In genomic region chr11:107529320-107529719, GRCm38 (mm10) we compare ENCODE assay signal across 9 mouse cellular contexts. TPM values are rescaled to one million over a fixed set of nuclear protein-coding genes. Genes with fewer than 3 reads are reported as not detected.
DNase-seq lines count a peak whose midpoint lies in the region; ATAC-seq and TF ChIP-seq lines count a peak whose summit lies in the region.
"Had no signal": no experiment of that assay in that cellular context is flagged by ENCODE, and none has a peak within 500 bp of the region (broad histone marks: within the 10 kb centered on the region; RNA-seq: fewer than 3 reads in every experiment).

No protein-coding gene starts in this region.

- H3K27me3 ChIP-seq in hindbrain, postnatal 0 days (ENCODE audit: insufficient read depth, low read length): no peaks in the 10 kb centered on the region
- H3K27me3 ChIP-seq in hindbrain, embryonic 16.5 days (replicated peaks; ENCODE audit: control insufficient read depth, insufficient read depth, low read length): no peaks in the 10 kb centered on the region
- no peaks in the 10 kb centered on the region for H3K27me3 ChIP-seq in liver, embryonic 16.5 days (ENCODE audit: control insufficient read depth, insufficient read depth, low read depth, low read length)
- H3K27me3 ChIP-seq: Patski had no signal

- no peak for ATAC-seq in hindbrain, postnatal 0 days
- ATAC-seq in hindbrain, embryonic 16.5 days: no peak
- ATAC-seq in liver, embryonic 16.5 days (ENCODE audit: low read depth): peak; percentile 59; the same call in 1 of the 2 replicates
- ATAC-seq: Patski had no signal

- no peak overlapping the region for H3K4me3 ChIP-seq in hindbrain, postnatal 0 days (ENCODE audit: low read length)
- H3K4me3 ChIP-seq in hindbrain, embryonic 16.5 days (ENCODE audit: low read length): no peak overlapping the region
- no peak overlapping the region for H3K4me3 ChIP-seq in brown adipose tissue, adult 24 weeks (ENCODE audit: insufficient read depth, low read depth, low read length)
- no peak overlapping the region for H3K4me3 ChIP-seq in liver, embryonic 16.5 days (ENCODE audit: low read depth, low read length)

- no peaks in the 10 kb centered on the region for H3K36me3 ChIP-seq in hindbrain, postnatal 0 days (ENCODE audit: insufficient read depth, low read length)
- no peaks in the 10 kb centered on the region for H3K36me3 ChIP-seq in hindbrain, embryonic 16.5 days (ENCODE audit: control insufficient read depth, insufficient read depth, low read length)
- no peaks in the 10 kb centered on the region for H3K36me3 ChIP-seq in liver, embryonic 16.5 days (ENCODE audit: control insufficient read depth, insufficient read depth)

- peak; percentile 21; the same call in 1 of the 2 replicates for TF ChIP-seq CTCF in hindbrain, postnatal 0 days (IDR thresholded peaks at IDR 0.05; ENCODE audit: low read depth)

- peak; percentile 23 for DNase-seq in hindbrain, postnatal 0 days (ENCODE audit: low spot score)
- DNase-seq in induced T-regulatory cell, adult 2 months (ENCODE audit: low read depth): peak; percentile 78
- peak; percentile 62 for DNase-seq in yolk sac, embryonic 10.5 days (ENCODE audit: low spot score)
- DNase-seq in layer of hippocampus, adult 9-11 months: no peak
- no peak for DNase-seq in cerebellum, postnatal 25 days

- no peaks in the 10 kb centered on the region for H3K4me1 ChIP-seq in hindbrain, postnatal 0 days (ENCODE audit: insufficient read depth, low read length)
- H3K4me1 ChIP-seq in hindbrain, embryonic 16.5 days (ENCODE audit: control insufficient read depth, insufficient read depth, low read depth, low read length): no peaks in the 10 kb centered on the region
- no peaks in the 10 kb centered on the region for H3K4me1 ChIP-seq in brown adipose tissue, adult 24 weeks (ENCODE audit: control insufficient read depth, insufficient read depth, insufficient read length, low read length)
- peaks cover 4% of the 10 kb centered on the region for H3K4me1 ChIP-seq in liver, embryonic 16.5 days (ENCODE audit: control insufficient read depth, low read depth, low read length)

- 42% methylated on average over 8 of the region's 8 CpGs for WGBS in hindbrain, postnatal 0 days
- WGBS in hindbrain, embryonic 16.5 days: 37% methylated on average over 8 of the region's 8 CpGs
- WGBS in liver, embryonic 16.5 days (ENCODE audit: insufficient replicate concordance): 8% methylated on average over 8 of the region's 8 CpGs

- H3K9ac ChIP-seq in hindbrain, postnatal 0 days (replicated peaks; ENCODE audit: low read length): no peak overlapping the region
- H3K9ac ChIP-seq in hindbrain, embryonic 16.5 days (ENCODE audit: low read depth, low read length): no peak overlapping the region
- H3K9ac ChIP-seq in liver, embryonic 16.5 days (ENCODE audit: low read depth, low read length): no peak overlapping the region

- H3K27ac ChIP-seq in hindbrain, postnatal 0 days: no peak overlapping the region
- H3K27ac ChIP-seq in hindbrain, embryonic 16.5 days (ENCODE audit: low read depth, low read length): no peak overlapping the region
- H3K27ac ChIP-seq in brown adipose tissue, adult 24 weeks (replicated peaks; ENCODE audit: low read depth, low read length): 0 out of 2 replicates have a peak overlapping the region, but pooled peaks have one; percentile 5
- H3K27ac ChIP-seq in liver, embryonic 16.5 days (ENCODE audit: low read length): no peak overlapping the region

- no peaks in the 10 kb centered on the region for H3K9me3 ChIP-seq in hindbrain, postnatal 0 days (ENCODE audit: low read length)
- no peaks in the 10 kb centered on the region for H3K9me3 ChIP-seq in hindbrain, embryonic 16.5 days (ENCODE audit: control insufficient read depth, low read length)
- H3K9me3 ChIP-seq in liver, embryonic 16.5 days (replicated peaks; ENCODE audit: control insufficient read depth, low read length): no peaks in the 10 kb centered on the region

- H3K4me2 ChIP-seq in hindbrain, postnatal 0 days (ENCODE audit: low read depth, low read length): no peak overlapping the region
- no peak overlapping the region for H3K4me2 ChIP-seq in hindbrain, embryonic 16.5 days (ENCODE audit: low read length)
- no peak overlapping the region for H3K4me2 ChIP-seq in liver, embryonic 16.5 days (ENCODE audit: low read depth, low read length)

RNA-seq across cellular contexts. Expression of gene Helz, which starts 18.4 kb away (rescaled TPM):
- 12.8 and 18.3 TPM in 2 replicates for total RNA-seq in hindbrain, postnatal 0 days (2014; rRNA removed)
- polyA plus RNA-seq in hindbrain, postnatal 0 days (2015; fragmentation: Nextera tagmentation; extraction: Ambion mirVana): 8.4 and 9.3 TPM in 2 replicates
- polyA plus RNA-seq in hindbrain, embryonic 16.5 days (2015; fragmentation: Nextera tagmentation; extraction: Ambion mirVana): 14.2 and 16.8 TPM in 2 replicates
- polyA plus RNA-seq in brown adipose tissue, adult 24 weeks (2012; ENCODE audit: insufficient read depth, insufficient read length, missing spikeins): 6.0 and 11.3 TPM in 2 replicates
- polyA plus RNA-seq in liver, embryonic 16.5 days (2015; fragmentation: Nextera tagmentation; extraction: Ambion mirVana): 5.8 and 7.1 TPM in 2 replicates

RNA-seq across cellular contexts. Expression of gene Psmd12, which starts 50.0 kb away (rescaled TPM):
- 26.9 and 27.2 TPM in 2 replicates for total RNA-seq in hindbrain, postnatal 0 days (2014; rRNA removed)
- 149 and 153 TPM in 2 replicates for polyA plus RNA-seq in hindbrain, postnatal 0 days (2015; fragmentation: Nextera tagmentation; extraction: Ambion mirVana)
- 149 and 157 TPM in 2 replicates for polyA plus RNA-seq in hindbrain, embryonic 16.5 days (2015; fragmentation: Nextera tagmentation; extraction: Ambion mirVana)
- 105 and 113 TPM in 2 replicates for polyA plus RNA-seq in brown adipose tissue, adult 24 weeks (2012; ENCODE audit: insufficient read depth, insufficient read length, missing spikeins)
- polyA plus RNA-seq in liver, embryonic 16.5 days (2015; fragmentation: Nextera tagmentation; extraction: Ambion mirVana): 79.2 and 81.0 TPM in 2 replicates

RNA-seq across cellular contexts. Expression of gene Pitpnc1, which starts 58.8 kb away (rescaled TPM):
- 41.0 and 42.2 TPM in 2 replicates for total RNA-seq in hindbrain, postnatal 0 days (2014; rRNA removed)
- 43.6 and 44.8 TPM in 2 replicates for polyA plus RNA-seq in hindbrain, postnatal 0 days (2015; fragmentation: Nextera tagmentation; extraction: Ambion mirVana)
- polyA plus RNA-seq in hindbrain, embryonic 16.5 days (2015; fragmentation: Nextera tagmentation; extraction: Ambion mirVana): 41.5 and 43.0 TPM in 2 replicates
- 13.8 and 23.1 TPM in 2 replicates for polyA plus RNA-seq in brown adipose tissue, adult 24 weeks (2012; ENCODE audit: insufficient read depth, insufficient read length, missing spikeins)
- 7.6 and 9.2 TPM in 2 replicates for polyA plus RNA-seq in liver, embryonic 16.5 days (2015; fragmentation: Nextera tagmentation; extraction: Ambion mirVana)

Comparison
In these comparisons a context has a peak if more than half of its experiments do, and no peak if none do; other contexts are left out.
1. DNase-seq: peak in hindbrain, postnatal 0 days (single experiment), induced T-regulatory cell, adult 2 months (single experiment) and yolk sac, embryonic 10.5 days (single experiment); none in layer of hippocampus, adult 9-11 months (single experiment) and cerebellum, postnatal 25 days (0 of 2).